Mouse (Mus musculus) kidney, adult 18-20 months (tissue): ENCODE data around the gene Smap2.

ENCODE experiments used
- DNase-seq: peaks from one replicate; pipeline ENCODE4 v3.0.0; 2021

Gene Smap2

DNA sequence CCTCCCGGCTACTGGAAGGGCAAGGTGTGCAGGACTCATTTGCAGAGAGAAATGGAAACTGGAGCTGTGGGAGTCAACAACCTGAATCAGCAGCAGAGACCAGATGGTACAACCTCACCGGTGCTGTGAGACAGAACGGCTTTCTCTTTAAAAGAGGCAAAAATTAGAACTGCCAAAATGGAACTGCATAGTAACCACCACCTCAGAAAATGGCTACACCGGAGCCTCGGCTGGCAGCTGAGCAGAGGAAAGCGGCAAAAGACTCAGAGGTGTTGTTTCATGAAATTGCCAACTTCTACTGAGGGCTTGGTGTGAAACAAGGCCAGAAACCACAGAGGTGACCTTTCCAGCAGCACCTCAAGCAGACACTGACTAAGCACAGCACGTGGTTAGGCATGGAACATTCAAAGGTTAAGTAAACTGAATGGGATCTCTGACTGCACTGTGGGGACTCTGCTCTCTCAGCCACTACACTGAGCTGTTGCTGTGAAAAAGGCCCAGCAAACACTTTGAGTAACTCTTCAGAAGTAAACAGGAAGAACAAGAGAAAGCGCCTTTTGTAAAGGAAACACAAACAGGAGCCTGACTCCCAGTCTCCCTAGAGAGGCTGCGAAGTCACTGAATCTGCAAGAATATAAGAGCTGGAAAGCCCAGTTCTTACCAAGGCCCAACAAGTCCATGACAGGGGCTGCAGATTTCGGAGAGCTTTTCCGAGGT is 42.2 kb downstream of the Smap2 start:
- peak; percentile 52 for DNase-seq

DNA sequence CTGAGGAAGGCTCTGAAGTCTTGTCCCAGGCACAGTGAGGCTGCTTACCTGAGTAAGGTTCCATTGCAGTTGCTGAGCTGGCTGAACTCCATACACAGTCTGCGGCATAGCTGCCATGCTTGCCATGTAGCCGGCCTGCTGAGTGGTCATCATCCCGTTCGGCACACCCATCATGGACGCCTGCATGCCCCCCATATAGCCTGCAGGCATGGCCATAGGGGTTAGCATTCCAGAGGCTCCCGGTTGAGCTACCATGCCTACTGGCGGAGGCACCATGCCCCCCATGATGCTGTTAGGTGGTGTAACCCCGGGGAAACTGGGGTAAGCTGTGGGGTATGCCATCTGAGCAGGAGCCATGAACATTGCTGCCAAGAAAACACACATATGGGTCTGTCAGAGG is 45.2 kb downstream of the Smap2 start:
- DNase-seq = no peak

DNA sequence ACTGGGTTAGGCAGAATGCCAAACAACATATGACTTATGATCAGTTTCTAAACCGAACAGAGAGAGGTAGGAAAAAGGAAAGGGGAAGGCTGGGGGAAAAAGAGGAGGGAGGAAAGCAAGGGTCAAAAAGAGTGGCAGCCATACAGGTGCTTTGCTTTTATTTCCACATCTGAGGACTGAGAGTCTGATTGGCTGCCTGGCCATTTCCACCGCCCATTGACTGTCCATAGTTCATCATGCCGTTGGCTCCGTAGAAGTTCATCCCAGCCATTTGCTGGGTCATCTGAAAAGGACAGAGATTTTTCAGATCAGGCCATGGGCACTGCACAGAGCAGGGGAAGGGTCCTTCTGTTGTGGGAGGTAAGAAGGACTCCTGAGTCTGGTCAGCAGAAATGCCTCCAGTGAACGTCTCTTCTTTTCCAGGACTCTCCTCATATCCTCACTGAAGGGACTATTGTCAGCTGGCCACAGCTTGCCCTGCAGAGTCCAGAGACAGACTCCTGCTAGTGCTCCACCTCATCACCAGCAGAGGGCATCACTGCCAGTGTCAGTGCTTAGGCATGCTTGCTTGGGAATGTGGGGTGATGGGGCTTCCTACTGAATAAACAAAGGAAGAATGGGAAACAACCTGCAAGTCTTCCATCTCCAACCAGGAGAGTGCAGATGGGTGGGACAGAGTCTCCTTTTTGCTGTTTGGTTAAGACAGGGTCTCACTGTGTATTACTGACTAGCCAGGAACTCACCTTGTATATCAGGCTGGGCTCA is 47.5 kb downstream of the Smap2 start:
- DNase-seq = peak; percentile 39

DNA sequence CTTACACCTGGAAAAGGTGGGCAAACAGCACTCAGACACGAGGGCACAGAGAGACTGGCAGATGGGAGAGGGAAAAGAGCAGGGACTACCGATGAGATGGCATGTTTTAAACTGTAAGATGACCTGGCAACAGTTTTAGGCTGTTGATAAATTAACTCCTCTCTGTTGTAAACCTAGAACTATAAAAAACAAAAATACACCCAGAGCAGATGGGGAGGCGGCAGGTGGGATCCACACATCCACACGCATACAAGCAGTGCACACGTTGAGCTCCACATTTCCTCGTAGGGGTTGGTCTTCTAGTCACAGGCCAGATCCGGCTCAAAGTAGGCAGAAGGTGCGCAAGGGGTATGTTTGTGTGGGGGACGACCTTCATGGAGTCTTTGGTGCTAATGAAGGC is 48.6 kb downstream of the Smap2 start:
- DNase-seq = no peak

DNA sequence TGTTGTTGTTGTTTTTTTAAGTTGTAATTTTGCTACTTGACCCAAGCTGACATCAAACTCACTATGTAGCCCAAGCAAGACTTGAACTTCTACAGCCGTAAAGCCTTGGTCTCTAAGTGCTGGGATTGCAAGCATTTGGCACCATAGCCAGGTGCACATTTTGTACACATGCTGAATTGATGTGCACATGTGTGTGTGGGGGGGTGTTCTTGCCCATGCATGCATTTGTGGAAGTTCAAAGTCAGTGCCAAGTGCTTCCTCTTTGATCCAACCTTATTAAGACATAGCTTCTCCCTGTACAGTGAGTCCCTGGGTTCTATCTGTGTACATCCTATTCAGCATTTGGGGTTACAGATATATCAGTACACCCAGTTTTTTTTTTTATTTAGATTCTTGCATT is 61.5 kb downstream of the Smap2 start:
- no peak for DNase-seq

DNA sequence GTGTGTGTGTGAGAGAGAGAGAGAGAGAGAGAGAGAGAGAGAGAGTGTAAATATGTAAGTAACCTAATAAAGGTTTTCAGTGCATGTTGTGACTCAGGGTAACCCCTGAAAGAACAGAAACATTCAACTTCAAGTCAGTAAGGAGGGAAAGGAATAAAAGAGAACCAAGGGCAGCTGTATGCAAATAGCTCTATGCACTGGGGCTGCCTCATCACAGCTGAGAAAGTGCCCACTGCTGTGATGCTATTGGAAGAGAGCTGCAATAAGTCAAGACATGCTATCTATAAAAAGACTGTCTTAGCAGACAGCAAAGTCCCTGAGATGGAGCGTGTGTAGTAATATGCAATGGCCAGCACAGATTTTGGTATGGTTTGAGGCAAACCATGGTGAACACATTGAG is 63.4 kb downstream of the Smap2 start:
- no peak for DNase-seq

DNA sequence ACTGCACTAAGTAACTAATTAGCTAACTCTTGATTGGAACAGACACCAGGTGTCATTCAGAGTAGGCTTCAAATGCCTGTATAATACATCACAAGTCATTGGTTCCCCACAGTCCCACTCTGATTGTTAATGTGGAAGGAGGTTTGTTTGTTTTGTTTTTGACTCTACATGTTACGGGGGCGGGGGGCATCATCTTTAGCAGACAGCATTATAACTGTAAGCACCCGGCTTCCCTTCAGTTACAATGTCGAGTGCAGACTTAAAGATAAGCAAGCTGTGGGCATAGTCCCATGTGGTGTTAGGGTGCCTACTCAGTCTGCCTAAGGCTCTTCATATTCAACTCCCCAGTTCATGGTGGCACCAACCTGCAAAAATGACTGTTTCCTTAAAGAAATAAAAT is 64.0 kb downstream of the Smap2 start:
- no peak for DNase-seq

DNA sequence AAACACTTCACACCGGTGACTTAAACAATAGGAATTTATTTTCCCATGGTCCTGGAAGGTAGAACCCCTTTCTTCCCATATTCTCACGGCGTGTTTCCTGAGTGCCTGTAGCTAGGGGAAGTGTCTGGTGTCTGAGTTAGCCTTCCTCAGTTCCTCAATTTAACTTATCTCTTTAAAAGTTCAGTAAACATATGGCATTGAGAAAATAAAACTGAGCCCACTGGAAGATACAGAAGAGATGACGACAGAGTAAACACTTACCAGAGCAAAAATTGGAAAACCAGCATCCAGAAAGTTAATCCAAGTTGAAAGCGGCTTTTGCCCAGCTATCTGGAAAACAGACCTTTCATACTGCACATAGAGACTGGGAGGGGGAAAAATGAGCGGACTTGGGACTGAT is 64.9 kb downstream of the Smap2 start:
- DNase-seq = no peak

DNA sequence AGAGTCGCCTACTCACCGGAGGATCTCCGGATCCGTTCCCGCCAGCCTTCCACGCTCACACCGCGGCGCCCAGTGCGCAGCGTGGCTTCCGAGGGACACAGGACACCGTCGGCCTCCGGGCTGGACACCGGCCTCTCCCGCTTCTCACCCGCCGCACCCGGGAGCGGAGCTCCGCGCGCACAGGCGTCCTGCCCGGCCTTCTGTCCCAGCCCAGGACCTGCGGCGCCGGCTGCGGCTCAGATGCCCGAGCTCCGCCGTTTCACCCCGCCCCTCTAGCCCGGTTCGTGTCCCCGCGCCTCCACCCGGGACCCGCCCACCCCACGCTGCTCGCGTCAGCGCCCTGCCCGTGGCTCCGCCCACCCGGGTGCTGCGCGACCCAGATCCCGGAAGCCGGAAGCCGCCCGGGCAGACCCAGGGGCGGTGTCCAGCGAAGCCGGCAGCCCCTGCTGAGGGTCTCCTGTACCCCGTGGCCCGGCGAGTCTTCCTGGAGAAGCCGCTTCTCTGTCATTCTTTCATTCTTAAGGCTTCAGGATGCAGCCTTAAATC is 65.5 kb downstream of the Smap2 start, which contains the start of gene Zfp69:
Zfp69 (minus strand) TSS at position 272 of the 546 bp plus-strand sequence.
- peak; percentile 90 for DNase-seq

DNA sequence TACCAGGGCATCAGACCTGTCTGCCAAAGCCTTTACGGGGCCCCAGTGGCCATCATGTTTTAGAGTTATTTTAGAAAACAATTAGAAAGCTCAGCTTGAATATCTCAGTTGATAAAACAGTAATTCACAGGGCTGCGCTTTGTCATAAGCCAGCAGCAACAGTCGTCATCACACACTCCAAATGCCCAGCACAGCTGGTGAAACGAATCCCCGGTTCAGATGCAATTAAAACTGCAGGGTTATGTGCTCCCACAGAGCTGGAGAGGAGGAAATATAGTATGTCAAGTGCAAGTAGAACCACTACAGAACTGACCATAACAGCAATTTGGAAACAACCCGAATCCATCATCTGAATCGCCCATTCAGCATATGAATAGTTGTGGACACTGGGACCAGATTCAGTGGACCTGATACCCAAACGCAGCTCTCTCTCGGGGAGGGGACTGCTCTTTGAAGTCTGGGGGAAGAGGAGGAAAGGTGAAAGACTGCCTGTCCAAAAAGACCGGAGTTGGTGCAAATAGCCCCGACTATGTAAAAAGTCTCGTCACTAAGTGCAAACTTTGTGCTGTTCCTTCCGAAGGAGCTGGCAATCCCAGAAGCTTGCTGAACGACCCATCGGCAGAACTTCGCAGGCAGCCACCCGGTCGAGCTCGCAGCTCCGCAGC is 66.2 kb downstream of the Smap2 start:
- DNase-seq = no peak

DNA sequence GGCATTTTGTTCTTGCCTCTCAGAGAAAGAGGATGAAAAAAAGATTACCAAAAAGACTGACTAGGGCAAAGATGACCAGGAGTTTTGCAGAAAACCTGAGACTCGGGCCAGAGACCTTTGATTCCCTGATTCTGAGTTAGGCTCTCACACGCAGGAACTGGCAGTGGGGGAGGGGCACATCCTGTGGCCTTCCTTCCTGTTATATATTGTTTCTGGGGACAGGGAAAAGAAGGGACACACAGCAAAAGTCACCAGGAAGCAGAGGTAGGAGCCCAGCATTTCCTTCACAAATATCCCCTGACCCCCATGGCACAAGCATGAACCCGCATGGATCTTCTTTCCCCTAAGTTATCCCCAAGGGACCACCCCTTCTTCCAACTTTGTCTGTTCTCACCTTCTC is 68.1 kb downstream of the Smap2 start:
- DNase-seq = peak; percentile 27

DNA sequence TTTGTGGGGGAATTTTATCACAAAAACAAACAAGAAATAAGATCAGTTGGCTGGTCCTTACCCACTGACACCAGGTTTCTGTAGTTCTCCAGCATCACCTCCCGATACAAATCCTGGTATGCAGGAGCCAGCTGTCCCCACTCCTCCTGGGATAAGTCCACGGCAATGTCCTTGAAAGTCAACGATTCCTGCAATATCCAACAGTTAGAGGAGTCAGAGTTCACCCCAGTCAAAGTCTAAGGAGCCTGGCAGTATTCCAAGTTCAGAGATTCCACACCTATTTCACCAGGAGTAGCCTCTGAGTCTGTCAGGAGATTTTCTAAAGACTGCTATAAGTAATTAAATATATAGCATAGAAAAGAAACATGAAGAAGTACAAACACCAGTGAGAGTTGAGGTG is 82.0 kb downstream of the Smap2 start:
- DNase-seq = peak; percentile 23

DNA sequence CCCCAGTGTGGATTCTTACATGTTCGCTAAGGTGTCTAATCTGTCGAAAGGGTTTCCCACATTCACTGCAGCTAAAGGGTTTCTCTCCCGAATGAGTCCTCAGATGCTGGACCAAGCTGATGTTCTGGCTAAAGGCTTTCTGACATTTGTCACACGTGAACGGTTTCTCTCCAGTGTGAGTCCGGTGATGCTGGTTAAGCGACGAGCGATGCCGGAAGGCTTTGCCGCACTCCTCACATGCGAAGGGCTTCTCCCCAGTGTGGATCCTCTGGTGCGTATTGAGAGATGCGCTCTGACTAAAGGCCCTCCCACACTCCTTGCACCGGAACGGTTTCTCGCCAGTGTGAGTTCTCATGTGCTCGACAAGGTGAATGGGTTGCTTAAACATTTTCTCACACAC is 86.3 kb downstream of the Smap2 start:
- DNase-seq = no peak

DNA sequence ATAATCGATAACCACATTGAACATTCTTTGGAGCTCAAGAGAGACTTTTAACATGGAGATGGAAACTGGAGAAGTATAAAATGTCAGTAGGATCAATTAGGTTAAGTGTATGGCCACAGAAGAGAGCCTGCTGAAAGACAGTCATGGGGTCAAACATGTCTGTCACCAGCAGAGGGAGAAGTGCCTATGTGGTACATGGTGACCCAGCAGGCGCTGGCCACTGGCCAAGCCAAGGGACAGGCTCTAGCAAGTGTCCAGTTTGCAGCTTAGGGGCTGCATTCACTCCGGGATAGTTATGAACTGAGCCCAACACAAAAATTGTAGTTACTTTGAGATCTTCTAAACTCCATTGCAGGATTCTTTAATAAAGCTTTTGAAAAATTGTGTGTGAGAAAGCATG is 88.4 kb downstream of the Smap2 start:
- DNase-seq = no peak

DNA sequence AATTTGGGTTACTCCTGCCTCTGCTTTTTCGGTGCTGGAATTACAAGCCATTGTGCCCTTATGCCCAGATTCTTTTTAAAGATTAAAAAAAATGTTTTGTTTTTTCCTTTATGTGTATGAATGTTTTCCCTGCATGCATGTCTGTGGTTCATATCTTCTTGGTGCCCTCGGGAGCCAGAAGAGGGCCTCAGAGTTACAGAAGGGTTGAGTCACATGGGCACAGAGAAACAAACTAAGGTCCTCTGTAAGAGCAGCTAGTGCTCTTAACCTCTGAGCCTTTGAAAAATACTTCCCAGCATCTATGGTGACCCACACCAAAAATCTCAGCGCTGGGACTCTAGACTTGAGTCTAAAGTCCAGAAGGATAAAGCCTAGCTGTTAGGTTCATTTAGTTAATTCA is 91.7 kb downstream of the Smap2 start:
- DNase-seq = peak; percentile 32

DNA sequence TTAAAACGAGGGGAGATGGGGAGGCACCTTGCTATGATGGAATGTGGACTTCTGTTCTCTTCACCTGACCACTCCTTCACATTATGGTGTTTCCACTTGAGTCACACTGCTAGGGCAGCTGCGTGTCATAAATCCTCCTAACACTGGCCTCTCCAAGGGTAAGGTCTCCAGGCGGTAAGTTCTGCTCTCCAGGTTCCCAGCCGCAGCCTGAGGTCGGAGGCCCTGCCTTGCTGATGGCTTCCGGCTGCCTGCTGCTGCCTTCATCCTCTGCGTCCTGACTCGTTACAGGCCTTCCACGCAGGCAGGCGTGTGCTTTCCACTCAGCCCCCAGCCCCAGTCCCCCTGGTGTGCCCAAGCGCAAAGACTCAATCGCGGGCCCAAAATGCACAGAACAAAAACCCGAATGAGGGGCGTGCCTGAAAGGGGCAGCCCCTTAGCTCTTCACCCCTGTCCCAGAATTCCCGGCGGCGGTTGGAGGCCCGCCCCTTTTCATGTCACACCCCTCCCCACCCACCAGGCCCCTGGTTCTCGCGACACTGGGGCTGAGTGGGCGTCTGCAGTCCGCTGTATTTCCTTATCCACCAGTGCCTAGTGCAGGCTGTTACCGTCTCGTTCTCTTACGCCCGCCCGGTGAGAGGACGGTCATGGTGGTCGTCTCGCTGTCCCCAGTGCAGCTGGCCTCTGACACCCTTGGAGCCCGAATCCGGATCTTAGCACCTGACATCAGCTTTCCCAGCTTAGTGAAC is 92.3 kb downstream of the Smap2 start, which contains the start of gene Exo5:
Exo5 (minus strand) TSS at position 464 of the 746 bp plus-strand sequence.
- peak; percentile 87 for DNase-seq

DNA sequence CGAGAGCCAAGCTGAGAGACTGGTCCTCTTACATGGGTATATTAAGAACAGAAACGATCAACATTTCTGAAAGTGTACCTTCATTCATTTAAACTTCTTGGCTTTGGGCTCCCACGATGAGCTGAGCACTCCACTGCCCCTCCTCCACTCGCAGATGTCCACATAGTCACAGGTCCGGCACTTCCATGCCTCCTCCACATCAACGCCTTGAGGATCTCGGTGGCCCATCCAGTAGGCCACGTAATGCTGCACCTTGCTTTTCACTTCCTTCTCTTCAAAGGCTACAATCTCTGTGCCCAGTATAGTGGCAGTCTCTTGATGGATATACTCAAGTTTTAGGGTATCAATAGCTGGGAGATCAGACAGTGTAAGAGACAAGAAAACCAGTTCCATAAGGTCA is 95.6 kb downstream of the Smap2 start:
- DNase-seq = no peak
